Mouse (Mus musculus) neural tube, embryonic 14.5 days (tissue): Measurements from ENCODE around the gene Epc2. TPM values are rescaled to one million over a fixed set of nuclear protein-coding genes. Genes with fewer than 3 reads are reported as not detected.

Experiments
- ATAC-seq: fragments of 200-750 bp; cut with Nextera tagmentation; 2 replicates; pipeline ENCODE4 v1.8.0; 2017; ENCODE audit warnings: low read depth, mild to moderate bottlenecking, moderate TSS enrichment, moderate library complexity
- H3K27ac ChIP-seq: fragments of 300-500 bp; sonication (generic); 2 replicates; pipeline ENCODE4 v1.5.1; 2014; ENCODE audit warnings: low read depth, mild to moderate bottlenecking, control low read depth, low read length, moderate library complexity, mixed read lengths
- H3K27me3 ChIP-seq: fragments of 300-500 bp; sonication (generic); 2 replicates; pipeline ENCODE4 v1.6.1; 2014; ENCODE audit warnings: low read length; ENCODE audit not compliant: control insufficient read depth, insufficient read depth
- H3K36me3 ChIP-seq: fragments of 300-500 bp; sonication (generic); 2 replicates; pipeline ENCODE4 v1.6.1; 2014; ENCODE audit warnings: low read length, mixed read lengths; ENCODE audit not compliant: control insufficient read depth, insufficient read depth
- H3K4me1 ChIP-seq: fragments of 300-500 bp; sonication (generic); 2 replicates; pipeline ENCODE4 v1.6.1; 2014; ENCODE audit warnings: low read length; ENCODE audit not compliant: control insufficient read depth, insufficient read depth
- H3K4me2 ChIP-seq: fragments of 300-500 bp; sonication (generic); 2 replicates; pipeline ENCODE4 v1.6.1; 2014; ENCODE audit warnings: mild to moderate bottlenecking, low read depth, low read length, control low read depth
- H3K4me3 ChIP-seq: fragments of 300-500 bp; sonication (generic); 2 replicates; pipeline ENCODE4 v1.5.1; 2014; ENCODE audit warnings: low read depth, low read length, control low read depth, mixed read lengths
- H3K9ac ChIP-seq: fragments of 300-500 bp; sonication (generic); replicated peaks from 2 replicates; pipeline ENCODE4 v1.6.1; 2014; ENCODE audit warnings: low read depth, mild to moderate bottlenecking, control low read depth, low read length, mixed read lengths
- H3K9me3 ChIP-seq: fragments of 300-500 bp; sonication (generic); 2 replicates; pipeline ENCODE4 v1.6.1; 2016; ENCODE audit warnings: low read length; ENCODE audit not compliant: control insufficient read depth
- WGBS: fragments of 180-500 bp; shearing (Covaris S2); extraction: QIAGEN DNeasy Blood & Tissue Kit; methylation state at CpG from one replicate; pipeline ENCODE4 v1.1.7; 2014; 5-methylcytosine and 5-hydroxymethylcytosine counted together
- polyA plus RNA-seq: library from polyadenylated mRNA; unstranded; fragments of >200 nt; fragmentation: Nextera tagmentation; extraction: Ambion mirVana; gene quantifications from 2 replicates; pipeline ENCODE4 v1.2.1, GENCODE M21; 2014

Gene Epc2
- polyA plus RNA-seq = 19.6 and 20.7 TPM in 2 replicates

GRCm38 (mm10) chr2:49450931-49451636 lies at the start of gene Epc2:
Gene Epc2 (plus strand): TSS chr2:49451486.
- WGBS = under 1% methylated on average over 64 of the region's 88 CpGs
- ATAC-seq = peak; percentile 84
- no peaks in the 10 kb centered on the region for H3K36me3 ChIP-seq

GRCm38 (mm10) chr2:49405954-49406353 lies 45.3 kb upstream of the Epc2 start:
- Histone ChIP-seq H3K9me3 (no peaks in the 10 kb centered on the region), H3K4me3 (no peak overlapping the region), H3K36me3 (no peaks in the 10 kb centered on the region), H3K4me1 (no peaks in the 10 kb centered on the region), H3K27ac (no peak overlapping the region), H3K9ac (no peak overlapping the region), H3K4me2 (no peak overlapping the region), H3K27me3 (no peaks in the 10 kb centered on the region)
- no peak for ATAC-seq
- WGBS = 32% methylated on average over 2 of the region's 2 CpGs

More at GRCm38 (mm10) chr2:49450931-49451636, at the start of gene Epc2:
- 0 out of 2 replicates have a peak, but pooled peaks cover 6% of the 10 kb centered on the region for H3K4me1 ChIP-seq
- no peaks in the 10 kb centered on the region; the same call in 1 of the 2 replicates for H3K27me3 ChIP-seq
- peak within 1 kb of the TSS; percentile 87 for H3K4me3 ChIP-seq
- peak within 1 kb of the TSS; percentile 100 for H3K27ac ChIP-seq
- H3K9me3 ChIP-seq = no peaks in the 10 kb centered on the region
- H3K9ac ChIP-seq = peak within 1 kb of the TSS; percentile 94
- H3K4me2 ChIP-seq = peak within 1 kb of the TSS; percentile 53

- Histone ChIP-seq H3K9me3 (no peaks in the 10 kb centered on the region), H3K36me3 (no peaks in the 10 kb centered on the region), H3K4me1 (no peaks in the 10 kb centered on the region), H3K4me2 (no peak overlapping the region), H3K27ac (no peak overlapping the region), H3K9ac (no peak overlapping the region), H3K27me3 (no peaks in the 10 kb centered on the region), H3K4me3 (no peak overlapping the region)
- no peak for ATAC-seq
- 83% methylated on average over 5 of the region's 5 CpGs for WGBS
These were observed 39.6 kb upstream of the Epc2 start for GRCm38 (mm10) chr2:49411685-49412084.

- no peaks in the 10 kb centered on the region for H3K27me3 ChIP-seq
- ATAC-seq = peak; percentile 75; the same call in 1 of the 2 replicates
- H3K4me2 ChIP-seq = no peak overlapping the region
- no peaks in the 10 kb centered on the region for H3K9me3 ChIP-seq
- H3K4me3 ChIP-seq = no peak overlapping the region
- no peaks in the 10 kb centered on the region for H3K4me1 ChIP-seq
- no peak overlapping the region for H3K27ac ChIP-seq
- 43% methylated on average over 6 of the region's 6 CpGs for WGBS
- H3K36me3 ChIP-seq = no peaks in the 10 kb centered on the region
- no peak overlapping the region for H3K9ac ChIP-seq
These were observed 38.7 kb upstream of the Epc2 start for GRCm38 (mm10) chr2:49412576-49412975.

- WGBS = 84% methylated on average over 3 of the region's 3 CpGs
- Histone ChIP-seq H3K9me3 (no peaks in the 10 kb centered on the region), H3K4me2 (no peak overlapping the region), H3K36me3 (no peaks in the 10 kb centered on the region), H3K4me3 (no peak overlapping the region), H3K4me1 (no peaks in the 10 kb centered on the region), H3K27ac (no peak overlapping the region), H3K9ac (no peak overlapping the region), H3K27me3 (no peaks in the 10 kb centered on the region)
- no peak for ATAC-seq
These were observed 35.4 kb upstream of the Epc2 start for GRCm38 (mm10) chr2:49415868-49416267.

- Histone ChIP-seq H3K9ac (no peak overlapping the region), H3K36me3 (no peaks in the 10 kb centered on the region), H3K27me3 (no peaks in the 10 kb centered on the region), H3K4me3 (no peak overlapping the region), H3K27ac (no peak overlapping the region), H3K4me1 (no peaks in the 10 kb centered on the region), H3K4me2 (no peak overlapping the region), H3K9me3 (no peaks in the 10 kb centered on the region)
- WGBS = 68% methylated on average over 10 of the region's 10 CpGs
- no peak for ATAC-seq
These were observed 34.2 kb upstream of the Epc2 start for GRCm38 (mm10) chr2:49417018-49417604.

- WGBS = 93% methylated on average over 3 of the region's 3 CpGs
- no peak overlapping the region for H3K9ac ChIP-seq
- no peaks in the 10 kb centered on the region for H3K36me3 ChIP-seq
- no peak for ATAC-seq
- H3K4me2 ChIP-seq = no peak overlapping the region
- no peaks in the 10 kb centered on the region for H3K4me1 ChIP-seq
- H3K27ac ChIP-seq = no peak overlapping the region
- H3K9me3 ChIP-seq = no peaks in the 10 kb centered on the region
- no peaks in the 10 kb centered on the region for H3K27me3 ChIP-seq
- H3K4me3 ChIP-seq = no peak overlapping the region
These were observed 30.9 kb upstream of the Epc2 start for GRCm38 (mm10) chr2:49420396-49420795.

- H3K27ac ChIP-seq = no peak overlapping the region
- no peak overlapping the region for H3K4me3 ChIP-seq
These were observed 27.4 kb upstream of the Epc2 start for GRCm38 (mm10) chr2:49423857-49424256.

GRCm38 (mm10) chr2:49424788-49425187 lies 26.5 kb upstream of the Epc2 start:
- ATAC-seq = no peak
- Histone ChIP-seq H3K4me3 (no peak overlapping the region), H3K9me3 (no peaks in the 10 kb centered on the region), H3K4me2 (no peak overlapping the region), H3K4me1 (no peaks in the 10 kb centered on the region), H3K36me3 (no peaks in the 10 kb centered on the region), H3K27me3 (no peaks in the 10 kb centered on the region), H3K9ac (no peak overlapping the region), H3K27ac (no peak overlapping the region)
- 91% methylated on average over 4 of the region's 4 CpGs for WGBS

More at GRCm38 (mm10) chr2:49423857-49424256, 27.4 kb upstream of the Epc2 start:
- no peaks in the 10 kb centered on the region for H3K27me3 ChIP-seq
- no peaks in the 10 kb centered on the region for H3K4me1 ChIP-seq
- no peak for ATAC-seq
- H3K4me2 ChIP-seq = no peak overlapping the region
- H3K36me3 ChIP-seq = no peaks in the 10 kb centered on the region
- WGBS = 71% methylated on average over 2 of the region's 2 CpGs
- no peaks in the 10 kb centered on the region for H3K9me3 ChIP-seq
- no peak overlapping the region for H3K9ac ChIP-seq
